Mouse (Mus musculus) myocyte (in vitro differentiated cells): Measurements from ENCODE around the gene Gm17720.

Source experiments
- CEBPB ChIP-seq: IDR thresholded peaks from 2 replicates; pipeline ENCODE4 v1.6.1; 2011; ENCODE audit warnings: mild to moderate bottlenecking, moderate library complexity; ENCODE audit not compliant: poor library complexity, insufficient read depth, severe bottlenecking
- E2F4 ChIP-seq: IDR thresholded peaks from one replicate; pipeline ENCODE4 v1.6.1; 2011; ENCODE audit warnings: mild to moderate bottlenecking, control low read depth, moderate library complexity; ENCODE audit not compliant: insufficient read depth
- MAX ChIP-seq: IDR thresholded peaks from one replicate; pipeline ENCODE4 v1.6.1; 2011; ENCODE audit warnings: low read depth, mild to moderate bottlenecking, control low read depth
- MYOD1 ChIP-seq, 3 experiments: IDR thresholded peaks; one replicate each; pipeline ENCODE4 v1.6.1; 2011; ENCODE audit warnings: control low read depth in 2 of 3, low read depth in 2 of 3, mild to moderate bottlenecking in 2 of 3, moderate library complexity in 1 of 3; ENCODE audit not compliant: insufficient read length in 2 of 3, control insufficient read depth in 1 of 3
- MYOG ChIP-seq, 3 experiments: IDR thresholded peaks; one replicate each; pipeline ENCODE4 v1.6.1; 2011; ENCODE audit warnings: control low read depth in 2 of 3, low read depth in 2 of 3, mild to moderate bottlenecking in 2 of 3; ENCODE audit not compliant: insufficient read length in 2 of 3, control insufficient read depth in 1 of 3, insufficient read depth in 1 of 3
- POLR2A ChIP-seq: IDR thresholded peaks from one replicate; pipeline ENCODE4 v1.6.1; 2011; ENCODE audit warnings: low read depth, mild to moderate bottlenecking, control low read depth, moderate library complexity; ENCODE audit not compliant: insufficient read length
- POLR2AphosphoS2 ChIP-seq: IDR thresholded peaks from one replicate; pipeline ENCODE4 v1.6.1; 2011; ENCODE audit warnings: low read depth, control low read depth; ENCODE audit not compliant: insufficient read length
- TCF12 ChIP-seq: IDR thresholded peaks from one replicate; pipeline ENCODE4 v1.6.1; 2011; ENCODE audit warnings: mild to moderate bottlenecking, control low read depth; ENCODE audit not compliant: poor library complexity, insufficient read depth, severe bottlenecking
- USF1 ChIP-seq: IDR thresholded peaks from one replicate; pipeline ENCODE4 v1.6.1; 2011; ENCODE audit warnings: low read depth, mild to moderate bottlenecking, control low read depth, moderate library complexity

- TF ChIP-seq POLR2A (no peak), MAX (no peak), CEBPB (no peak), E2F4 (no peak), USF1 (no peak), TCF12 (no peak), POLR2AphosphoS2 (no peak), MYOD1 (IDR thresholded peaks at IDR 0.05; ENCODE audit: control insufficient read depth in 1 of 3, insufficient read length in 2 of 3, low read depth in 2 of 3) (no peak), MYOG (IDR thresholded peaks at IDR 0.05; ENCODE audit: control insufficient read depth in 1 of 3, insufficient read depth in 1 of 3, insufficient read length in 2 of 3, low read depth in 2 of 3) (no peak)
Observed at GRCm38 (mm10) chr8:110100907-110101306, 1.6 kb downstream of the Gm17720 start, which contains the start of gene Gm21964.
